In the genomic region with DNA sequence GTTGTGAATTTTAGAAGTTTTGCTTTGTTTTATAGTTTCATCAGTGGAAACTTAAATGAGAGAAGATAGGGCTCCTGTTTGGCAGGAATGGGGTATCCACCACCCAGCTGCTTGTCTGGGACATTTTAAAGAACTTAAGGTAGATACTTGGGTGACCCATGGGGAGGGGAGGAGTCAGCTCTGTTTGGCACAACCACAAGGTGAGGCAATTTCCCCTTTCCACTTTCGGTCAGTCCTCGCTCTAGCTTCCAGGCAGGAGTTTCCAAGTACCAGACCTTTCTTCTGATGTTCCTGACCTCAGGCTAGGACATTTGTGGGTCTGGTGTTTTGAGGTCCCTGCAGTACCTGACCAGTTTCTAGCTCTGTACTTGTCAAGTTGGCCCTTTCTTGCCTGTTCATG, we compare ENCODE assay signal across 19 mouse cellular contexts.
DNase-seq lines count a peak whose midpoint lies in the region; ATAC-seq lines count a peak whose summit lies in the region.
"Had no signal": no experiment of that assay in that cellular context is flagged by ENCODE, and none has a peak within 500 bp of the region (broad histone marks: within the 10 kb centered on the region; RNA-seq: fewer than 3 reads in every experiment).

No protein-coding gene starts in this region.

- intact Hi-C loops in heart, postnatal 36 days (cut with DNase I), result no loop called here

- ATAC-seq in granulocyte monocyte progenitor cell, adult 5-6 weeks (replicated peaks; ENCODE audit: poor library complexity, severe bottlenecking), result peak; percentile 92
- peak; percentile 68; the same call in 1 of the 2 replicates for ATAC-seq in monocyte, adult 5-6 weeks (replicated peaks; ENCODE audit: insufficient number of reproducible peaks, low FRiP score, low TSS enrichment, poor library complexity, severe bottlenecking)
- ATAC-seq: forebrain, embryonic 15.5 days; hindbrain, embryonic 16.5 days; Patski had no signal

- peak; percentile 3 to 7 for DNase-seq in lung, adult 18-20 months
- DNase-seq in lung, postnatal 36 days, result no peak
- peak; percentile 2 for DNase-seq in A20 (ENCODE audit: low read depth, low spot score)
- no peak for DNase-seq in cerebellum, postnatal 25 days
- no peak for DNase-seq in heart, postnatal 36 days
- no peak for DNase-seq in cerebellum, adult 11 months
- DNase-seq: adrenal gland, postnatal 10 days; B cell, adult 2 months; cerebellum, adult 11-12 months; cerebellum, adult 9-10 months; cerebellum, postnatal 14 days; embryo, embryonic 11 days; gastrocnemius, postnatal 25 days; heart, adult 2 months had no signal

Comparison
In these comparisons a context has a peak if more than half of its experiments do, and no peak if none do; other contexts are left out.
1. DNase-seq: peak in lung, adult 18-20 months (2 of 2) and A20 (single experiment); none in lung, postnatal 36 days (single experiment), cerebellum, postnatal 25 days (0 of 2), heart, postnatal 36 days (0 of 2) and cerebellum, adult 11 months (single experiment).